ENCODE assay signal across 10 mouse cellular contexts in genomic region chr4:137714020-137714624, GRCm38 (mm10). TPM values are rescaled to one million over a fixed set of nuclear protein-coding genes. Genes with fewer than 3 reads are reported as not detected.
DNase-seq lines count a peak whose midpoint lies in the region; ATAC-seq lines count a peak whose summit lies in the region.
"Had no signal": no experiment of that assay in that cellular context is flagged by ENCODE, and none has a peak within 500 bp of the region (broad histone marks: within the 10 kb centered on the region; RNA-seq: fewer than 3 reads in every experiment).

No protein-coding gene starts in this region.

- no peak overlapping the region for H3K9ac ChIP-seq in liver, embryonic 12.5 days

- ATAC-seq in CD4-positive, CD25-positive, alpha-beta regulatory T cell, adult 4 months = no peak
- ATAC-seq in liver, embryonic 12.5 days = no peak

- peaks cover 28% of the 10 kb centered on the region for H3K4me1 ChIP-seq in liver, embryonic 12.5 days

- H3K36me3 ChIP-seq in liver, embryonic 12.5 days = no peaks in the 10 kb centered on the region

- no peaks in the 10 kb centered on the region for H3K9me3 ChIP-seq in liver, embryonic 12.5 days (replicated peaks)

- intact Hi-C loops in left cerebral cortex, postnatal 4 days (cut with DNase I) = no loop called here

- H3K27me3 ChIP-seq in liver, embryonic 12.5 days (replicated peaks) = peaks cover 64% of the 10 kb centered on the region

- 0 out of 2 replicates have a peak overlapping the region, but pooled peaks have one; percentile 18 for H3K4me2 ChIP-seq in liver, embryonic 12.5 days

- peak; percentile 49 for DNase-seq in CD4-positive, CD25-positive, alpha-beta regulatory T cell, adult 2 months (ENCODE audit: low read depth, low spot score)
- DNase-seq in liver (no peak), R1 (ENCODE audit: low read depth, low spot score) (peak; percentile 71)
- peak; percentile 34 for DNase-seq in lung, postnatal 25 days (ENCODE audit: low spot score)
- DNase-seq in left cerebral cortex, postnatal 4 days = no peak
- DNase-seq in Muller cell, postnatal 12 days (ENCODE audit: inconsistent ontology term) = no peak
- DNase-seq: layer of hippocampus, adult 9-11 months had no signal

- 15% methylated on average over 8 of the region's 8 CpGs for WGBS in liver, embryonic 12.5 days (ENCODE audit: insufficient replicate concordance)

- no peak overlapping the region for H3K27ac ChIP-seq in liver, embryonic 12.5 days

- no peak overlapping the region for H3K4me3 ChIP-seq in liver, embryonic 12.5 days
- H3K4me3 ChIP-seq: erythroblast, embryonic 14.5 days had no signal

RNA-seq across cellular contexts. Expression of gene Rap1gap, which starts 49.6 kb away (rescaled TPM):
- polyA plus RNA-seq in CD4-positive, CD25-positive, alpha-beta regulatory T cell, adult 4 months (2017; shearing (Covaris generic)) = 1 to 10 TPM in 1 of 2 experiments, not detected in 1; 1.4 TPM
- 2.2 and 2.3 TPM in 2 replicates for polyA plus RNA-seq in liver, embryonic 12.5 days (2016; fragmentation: Nextera tagmentation; extraction: Ambion mirVana)
- 100 to 1,000 TPM; 147 to 164 TPM for total RNA-seq in left cerebral cortex, postnatal 4 days (2021)

Comparison
In these comparisons a context has a peak if more than half of its experiments do, and no peak if none do; other contexts are left out.
1. DNase-seq: peak in CD4-positive, CD25-positive, alpha-beta regulatory T cell, adult 2 months (single experiment), R1 (single experiment) and lung, postnatal 25 days (single experiment); none in liver (single experiment), left cerebral cortex, postnatal 4 days (single experiment) and Muller cell, postnatal 12 days (single experiment).